Mouse (Mus musculus): Measurements from ENCODE around the gene Gm17018.
A peak's percentile ranks its signal among the peaks of the same experiment; 100 is the strongest.

Gene Gm17018

GRCm38 (mm10) chr19:45560153-45560890 is at the start of gene Gm17018, which contains the start of gene Poll:
Gene Gm17018, plus strand, starts transcription at chr19:45560615.
Gene Poll, minus strand, starts transcription at chr19:45560531.
- peak; percentile 87 to 95 for DNase-seq (ENCODE audit: inconsistent age in 2 of 2, low spot score in 1 of 2)

GRCm38 (mm10) chr19:45510680-45511079 is 49.7 kb upstream of the Gm17018 start:
- DNase-seq (ENCODE audit: inconsistent age in 2 of 2, low spot score in 1 of 2) = no peak

GRCm38 (mm10) chr19:45511406-45511805 is 49.0 kb upstream of the Gm17018 start:
- no peak for DNase-seq (ENCODE audit: inconsistent age in 2 of 2, low spot score in 1 of 2)

GRCm38 (mm10) chr19:45515341-45515740 is 45.1 kb upstream of the Gm17018 start:
- no peak for DNase-seq (ENCODE audit: inconsistent age in 2 of 2, low spot score in 1 of 2)

GRCm38 (mm10) chr19:45516264-45516663 is 44.2 kb upstream of the Gm17018 start:
- peak; percentile 34 to 58 for DNase-seq (ENCODE audit: inconsistent age in 2 of 2, low spot score in 1 of 2)

GRCm38 (mm10) chr19:45527382-45527781 is 33.0 kb upstream of the Gm17018 start:
- DNase-seq (ENCODE audit: inconsistent age in 2 of 2, low spot score in 1 of 2) = no peak

- no peak for DNase-seq (ENCODE audit: inconsistent age in 2 of 2, low spot score in 1 of 2)
Measured at GRCm38 (mm10) chr19:45527931-45528534, 32.4 kb upstream of the Gm17018 start.

- no peak for DNase-seq (ENCODE audit: inconsistent age in 2 of 2, low spot score in 1 of 2)
Measured at GRCm38 (mm10) chr19:45529294-45529693, 31.1 kb upstream of the Gm17018 start.

- peak; percentile 64 to 71 for DNase-seq (ENCODE audit: inconsistent age in 2 of 2, low spot score in 1 of 2)
Measured at GRCm38 (mm10) chr19:45530200-45530995, 30.0 kb upstream of the Gm17018 start.

- DNase-seq (ENCODE audit: inconsistent age in 2 of 2, low spot score in 1 of 2) = no peak
Measured at GRCm38 (mm10) chr19:45531554-45531953, 28.9 kb upstream of the Gm17018 start.

GRCm38 (mm10) chr19:45533617-45534016 is 26.8 kb upstream of the Gm17018 start:
- DNase-seq (ENCODE audit: inconsistent age in 2 of 2, low spot score in 1 of 2) = peak in 1 of 2 experiments; percentile 69

- DNase-seq (ENCODE audit: inconsistent age in 2 of 2, low spot score in 1 of 2) = peak; percentile 51 to 67
Measured at GRCm38 (mm10) chr19:45535214-45535735, 25.1 kb upstream of the Gm17018 start.

- DNase-seq (ENCODE audit: inconsistent age in 2 of 2, low spot score in 1 of 2) = peak in 1 of 2 experiments; percentile 12
Measured at GRCm38 (mm10) chr19:45535929-45536328, 24.5 kb upstream of the Gm17018 start.

GRCm38 (mm10) chr19:45537505-45537904 is 22.9 kb upstream of the Gm17018 start:
- DNase-seq (ENCODE audit: inconsistent age in 2 of 2, low spot score in 1 of 2) = peak; percentile 60 to 88

GRCm38 (mm10) chr19:45540657-45541408 is 19.6 kb upstream of the Gm17018 start:
- peak in 1 of 2 experiments; percentile 57 for DNase-seq (ENCODE audit: inconsistent age in 2 of 2, low spot score in 1 of 2)

GRCm38 (mm10) chr19:45541409-45542041 is 18.9 kb upstream of the Gm17018 start:
- DNase-seq (ENCODE audit: inconsistent age in 2 of 2, low spot score in 1 of 2) = peak; percentile 66 to 82

GRCm38 (mm10) chr19:45542061-45542460 is 18.4 kb upstream of the Gm17018 start:
- DNase-seq (ENCODE audit: inconsistent age in 2 of 2, low spot score in 1 of 2) = no peak

GRCm38 (mm10) chr19:45544152-45544924 is 16.1 kb upstream of the Gm17018 start:
- DNase-seq (ENCODE audit: inconsistent age in 2 of 2, low spot score in 1 of 2) = peak; percentile 68 to 76

GRCm38 (mm10) chr19:45544925-45545321 is 15.5 kb upstream of the Gm17018 start:
- peak; percentile 88 to 95 for DNase-seq (ENCODE audit: inconsistent age in 2 of 2, low spot score in 1 of 2)

All from adrenal gland, adult (tissue).